Mouse (Mus musculus): ENCODE results near the gene Osbpl8. TPM values are rescaled to one million over a fixed set of nuclear protein-coding genes. Genes with fewer than 3 reads are reported as not detected.

The Osbpl8 gene
- polyA plus RNA-seq, 1 experiment from 2014 or later, result 16.1 TPM

DNA sequence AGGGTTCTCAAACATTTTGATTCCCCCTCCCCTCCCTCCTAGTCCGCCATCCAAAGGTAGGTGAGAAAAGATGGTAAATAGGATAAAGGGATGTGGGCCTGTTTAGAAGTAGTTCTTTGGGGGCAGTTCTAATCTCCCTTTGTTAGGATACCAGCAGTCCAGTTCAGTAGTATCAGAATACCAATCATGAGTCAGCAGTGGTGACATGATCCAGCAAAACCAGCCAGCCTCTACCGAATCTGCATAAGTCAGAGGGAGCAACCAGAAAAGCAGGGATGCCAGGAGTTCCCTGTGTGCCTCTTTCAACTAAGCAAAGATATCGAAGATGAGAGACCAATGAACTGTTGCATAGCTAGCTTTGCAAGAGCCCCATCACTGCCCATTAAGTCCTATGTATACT, 91.6 kb downstream of the Osbpl8 start:
- Histone ChIP-seq H3K9ac (no peak overlapping the region), H3K27ac (replicated peaks) (no peak overlapping the region), H3K4me3 (no peak overlapping the region), H3K9me3 (no peaks in the 10 kb centered on the region), H3K4me2 (no peak overlapping the region), H3K36me3 (no peaks in the 10 kb centered on the region), H3K4me1 (replicated peaks) (peaks cover 3% of the 10 kb centered on the region; the same call in 1 of the 2 replicates), H3K27me3 (no peaks in the 10 kb centered on the region)
- no peak for ATAC-seq (ENCODE audit: low FRiP score, low read depth)
- 97% methylated on average over 3 of the region's 3 CpGs for WGBS

DNA sequence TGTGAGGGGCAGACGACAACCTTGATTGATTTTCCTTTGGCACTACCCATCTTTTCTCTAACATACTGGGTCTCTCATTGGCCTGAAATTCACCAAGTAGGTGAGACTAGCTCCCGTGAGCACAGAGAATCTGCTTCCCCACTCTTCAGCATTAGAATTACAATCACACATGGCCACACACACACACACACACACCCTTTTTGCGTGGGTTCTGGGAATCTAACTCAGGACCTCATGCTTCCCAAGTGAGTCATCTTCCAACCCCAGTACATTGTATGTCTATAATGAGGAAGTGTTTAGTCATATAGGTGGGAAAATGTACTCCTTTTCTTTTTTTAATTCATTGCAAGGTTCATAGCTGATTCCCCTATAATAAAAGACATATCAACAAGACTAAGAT, 92.8 kb downstream of the Osbpl8 start:
- H3K4me3 ChIP-seq, result no peak overlapping the region
- 91% methylated on average over 3 of the region's 3 CpGs for WGBS

DNA sequence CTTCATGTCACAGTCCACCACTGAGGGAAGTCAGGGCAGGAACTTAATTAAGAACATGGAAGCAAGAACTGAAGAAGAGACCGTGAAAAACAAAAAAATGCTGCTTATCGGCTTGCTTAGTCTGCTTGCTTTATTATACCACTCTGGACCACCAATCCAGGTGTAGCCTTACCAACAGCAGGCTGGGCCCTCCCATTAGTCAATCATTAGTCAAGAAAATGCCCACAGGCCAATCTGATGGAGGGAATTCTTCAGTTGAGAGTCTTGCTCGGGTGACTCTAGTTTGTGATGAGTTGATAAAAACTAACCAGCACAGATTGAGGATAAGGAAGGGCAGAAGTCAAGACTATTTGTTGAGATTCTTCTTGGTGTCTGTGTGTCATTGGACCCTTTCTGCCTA, 93.7 kb downstream of the Osbpl8 start:
- no peaks in the 10 kb centered on the region for H3K36me3 ChIP-seq
- ATAC-seq (ENCODE audit: low FRiP score, low read depth), result no peak
- WGBS, result 97% methylated on average over 3 of the region's 3 CpGs
- no peaks in the 10 kb centered on the region for H3K9me3 ChIP-seq
- no peaks in the 10 kb centered on the region for H3K4me1 ChIP-seq (replicated peaks)
- H3K27me3 ChIP-seq, result no peaks in the 10 kb centered on the region
- H3K4me2 ChIP-seq, result no peak overlapping the region
- H3K4me3 ChIP-seq, result no peak overlapping the region
- H3K9ac ChIP-seq, result no peak overlapping the region
- no peak overlapping the region for H3K27ac ChIP-seq (replicated peaks)

More for the DNA sequence above, 92.8 kb downstream of the Osbpl8 start:
- H3K9me3 ChIP-seq, result no peaks in the 10 kb centered on the region
- no peaks in the 10 kb centered on the region for H3K4me1 ChIP-seq (replicated peaks)
- no peaks in the 10 kb centered on the region for H3K27me3 ChIP-seq
- no peak for ATAC-seq (ENCODE audit: low FRiP score, low read depth)
- H3K27ac ChIP-seq (replicated peaks), result no peak overlapping the region
- H3K4me2 ChIP-seq, result no peak overlapping the region
- H3K9ac ChIP-seq, result no peak overlapping the region
- no peaks in the 10 kb centered on the region for H3K36me3 ChIP-seq

DNA sequence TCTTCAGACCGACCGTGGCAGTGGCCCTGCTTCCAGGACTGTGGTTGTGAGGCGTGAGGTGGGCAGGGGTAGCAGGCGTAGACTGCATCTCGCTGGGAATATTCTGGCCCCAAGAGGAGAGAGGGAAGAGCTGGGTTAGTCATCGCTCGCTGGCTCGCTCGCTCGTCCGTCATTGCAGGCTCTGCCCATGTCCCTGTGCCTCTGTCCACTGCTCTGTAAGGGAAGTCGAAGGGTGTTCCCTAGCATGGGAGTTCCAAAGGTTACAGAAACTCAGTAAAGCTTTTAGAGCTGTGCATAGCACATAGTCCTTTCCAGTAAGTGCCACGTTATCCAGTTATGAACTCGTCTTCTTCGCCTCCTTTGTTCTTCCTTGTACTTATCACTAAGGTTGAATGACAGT, 107.1 kb downstream of the Osbpl8 start:
- no peak overlapping the region for H3K9ac ChIP-seq
- no peaks in the 10 kb centered on the region for H3K27me3 ChIP-seq
- H3K27ac ChIP-seq (replicated peaks), result no peak overlapping the region
- H3K9me3 ChIP-seq, result no peaks in the 10 kb centered on the region
- no peak overlapping the region for H3K4me2 ChIP-seq
- H3K36me3 ChIP-seq, result peaks cover 58% of the 10 kb centered on the region
- no peak for ATAC-seq (ENCODE audit: low FRiP score, low read depth)
- no peak overlapping the region for H3K4me3 ChIP-seq
- WGBS, result 85% methylated on average over 15 of the region's 15 CpGs
- H3K4me1 ChIP-seq (replicated peaks), result no peaks in the 10 kb centered on the region

DNA sequence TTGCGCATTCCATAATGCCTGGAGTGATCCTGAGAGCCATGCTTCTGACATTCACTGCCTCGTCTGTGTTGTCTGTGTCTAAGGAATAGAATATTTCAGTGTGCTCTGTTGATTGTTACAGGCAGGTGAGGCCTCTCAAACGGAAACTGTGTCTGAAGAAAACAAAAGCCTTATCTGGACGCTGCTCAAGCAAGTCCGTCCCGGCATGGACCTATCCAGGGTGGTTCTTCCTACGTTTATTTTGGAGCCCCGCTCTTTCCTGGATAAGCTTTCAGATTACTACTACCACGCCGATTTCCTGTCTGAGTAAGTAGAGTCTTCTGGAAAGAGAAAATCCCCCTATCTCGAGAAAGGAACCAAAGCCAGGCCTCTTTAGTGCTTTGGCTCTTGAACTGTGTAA, 108.4 kb downstream of the Osbpl8 start:
- Histone ChIP-seq H3K9me3 (no peaks in the 10 kb centered on the region), H3K4me2 (no peak overlapping the region), H3K27ac (replicated peaks) (no peak overlapping the region), H3K9ac (no peak overlapping the region), H3K4me3 (no peak overlapping the region), H3K4me1 (replicated peaks) (no peaks in the 10 kb centered on the region), H3K36me3 (peaks cover 61% of the 10 kb centered on the region), H3K27me3 (no peaks in the 10 kb centered on the region)
- 80% methylated on average over 11 of the region's 11 CpGs for WGBS
- no peak for ATAC-seq (ENCODE audit: low FRiP score, low read depth)

DNA sequence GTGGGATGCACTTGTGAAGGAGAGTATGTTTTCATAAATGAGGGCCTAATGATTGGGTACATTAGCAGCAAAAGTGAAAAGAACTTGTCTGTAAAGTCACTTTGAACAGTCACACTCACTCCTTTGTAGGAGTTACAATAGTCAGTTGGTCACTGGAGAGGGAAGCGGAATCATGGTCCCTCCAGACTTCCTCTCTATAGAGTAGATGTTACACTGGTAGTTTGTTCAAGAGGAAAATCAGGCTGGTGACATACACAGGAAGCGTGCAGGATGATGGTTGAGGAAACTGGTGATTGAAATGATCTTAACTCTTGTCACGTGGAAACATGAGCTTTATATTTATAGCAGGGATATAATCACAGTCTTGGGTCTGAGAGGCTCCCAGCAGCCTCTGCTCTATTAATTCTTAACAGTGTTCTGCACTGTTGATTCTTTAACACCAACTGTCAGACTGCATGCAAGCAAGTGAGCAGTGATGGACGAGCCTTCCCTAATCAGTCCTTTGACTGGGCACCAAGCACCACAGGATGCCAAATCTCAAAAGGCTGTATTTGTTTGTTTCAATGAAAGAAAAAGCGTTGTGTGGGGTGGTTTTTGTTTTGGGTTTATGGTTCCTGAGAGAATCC, 109.0 kb downstream of the Osbpl8 start:
- Histone ChIP-seq H3K4me1 (replicated peaks) (no peaks in the 10 kb centered on the region), H3K9ac (no peak overlapping the region), H3K36me3 (peaks cover 58% of the 10 kb centered on the region), H3K4me2 (no peak overlapping the region), H3K27me3 (no peaks in the 10 kb centered on the region), H3K27ac (replicated peaks) (no peak overlapping the region), H3K9me3 (no peaks in the 10 kb centered on the region), H3K4me3 (no peak overlapping the region)
- peak; percentile 75 for ATAC-seq (ENCODE audit: low FRiP score, low read depth)
- WGBS, result 23% methylated on average over 5 of the region's 5 CpGs

DNA sequence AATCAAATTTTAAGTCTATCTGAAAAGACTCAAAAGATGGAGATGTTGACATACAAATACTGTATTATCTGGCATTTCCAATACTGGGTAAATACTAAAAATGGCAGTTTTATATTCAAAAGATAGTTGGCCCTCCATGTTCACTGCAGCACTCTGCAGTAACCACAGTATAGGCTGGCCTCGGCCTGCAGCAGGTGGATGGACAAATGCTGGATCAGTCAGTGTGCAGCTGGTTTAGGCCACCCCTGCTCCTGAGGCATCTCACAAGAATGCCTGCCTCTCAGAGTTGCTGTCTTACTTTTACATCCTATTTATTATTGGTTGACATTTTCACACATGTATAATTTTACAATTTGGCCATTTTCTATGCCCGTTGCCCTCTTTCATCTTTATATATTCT, 111.3 kb downstream of the Osbpl8 start:
- no peak for ATAC-seq (ENCODE audit: low FRiP score, low read depth)
- H3K4me1 ChIP-seq (replicated peaks), result no peaks in the 10 kb centered on the region
- no peak overlapping the region for H3K27ac ChIP-seq (replicated peaks)
- H3K4me2 ChIP-seq, result no peak overlapping the region
- H3K9ac ChIP-seq, result no peak overlapping the region
- no peak overlapping the region for H3K4me3 ChIP-seq
- WGBS, result 88% methylated on average over 2 of the region's 2 CpGs
- H3K27me3 ChIP-seq, result no peaks in the 10 kb centered on the region
- H3K9me3 ChIP-seq, result no peaks in the 10 kb centered on the region
- H3K36me3 ChIP-seq, result peaks cover 58% of the 10 kb centered on the region

DNA sequence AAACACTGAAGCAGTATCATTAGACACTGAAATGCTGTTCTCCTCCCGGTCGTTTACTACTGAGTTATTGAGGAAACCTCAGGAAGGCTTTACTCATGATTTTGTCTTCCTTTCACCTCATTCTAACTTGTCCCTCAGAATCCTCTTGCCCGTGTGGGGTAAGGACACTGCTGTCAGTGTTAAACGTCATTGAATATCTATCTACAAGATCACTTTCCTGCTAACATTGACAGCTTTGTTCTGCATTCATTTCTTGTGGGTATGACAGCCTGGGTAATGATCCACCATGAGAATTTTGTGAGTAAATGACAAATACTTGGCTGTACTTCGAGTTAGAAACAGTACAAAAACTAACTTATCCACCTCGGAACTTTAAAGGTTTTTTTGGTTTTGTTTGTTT, 133.1 kb downstream of the Osbpl8 start:
- Histone ChIP-seq H3K9ac (peak overlapping the region; percentile 66; the same call in 1 of the 2 replicates), H3K4me3 (peak overlapping the region; percentile 60), H3K27ac (replicated peaks) (peak overlapping the region; percentile 91), H3K9me3 (no peaks in the 10 kb centered on the region), H3K27me3 (no peaks in the 10 kb centered on the region), H3K4me2 (peak overlapping the region; percentile 64), H3K4me1 (replicated peaks) (peaks cover 15% of the 10 kb centered on the region), H3K36me3 (peaks cover 4% of the 10 kb centered on the region)
- 51% methylated on average over 6 of the region's 6 CpGs for WGBS
- ATAC-seq (ENCODE audit: low FRiP score, low read depth), result no peak

DNA sequence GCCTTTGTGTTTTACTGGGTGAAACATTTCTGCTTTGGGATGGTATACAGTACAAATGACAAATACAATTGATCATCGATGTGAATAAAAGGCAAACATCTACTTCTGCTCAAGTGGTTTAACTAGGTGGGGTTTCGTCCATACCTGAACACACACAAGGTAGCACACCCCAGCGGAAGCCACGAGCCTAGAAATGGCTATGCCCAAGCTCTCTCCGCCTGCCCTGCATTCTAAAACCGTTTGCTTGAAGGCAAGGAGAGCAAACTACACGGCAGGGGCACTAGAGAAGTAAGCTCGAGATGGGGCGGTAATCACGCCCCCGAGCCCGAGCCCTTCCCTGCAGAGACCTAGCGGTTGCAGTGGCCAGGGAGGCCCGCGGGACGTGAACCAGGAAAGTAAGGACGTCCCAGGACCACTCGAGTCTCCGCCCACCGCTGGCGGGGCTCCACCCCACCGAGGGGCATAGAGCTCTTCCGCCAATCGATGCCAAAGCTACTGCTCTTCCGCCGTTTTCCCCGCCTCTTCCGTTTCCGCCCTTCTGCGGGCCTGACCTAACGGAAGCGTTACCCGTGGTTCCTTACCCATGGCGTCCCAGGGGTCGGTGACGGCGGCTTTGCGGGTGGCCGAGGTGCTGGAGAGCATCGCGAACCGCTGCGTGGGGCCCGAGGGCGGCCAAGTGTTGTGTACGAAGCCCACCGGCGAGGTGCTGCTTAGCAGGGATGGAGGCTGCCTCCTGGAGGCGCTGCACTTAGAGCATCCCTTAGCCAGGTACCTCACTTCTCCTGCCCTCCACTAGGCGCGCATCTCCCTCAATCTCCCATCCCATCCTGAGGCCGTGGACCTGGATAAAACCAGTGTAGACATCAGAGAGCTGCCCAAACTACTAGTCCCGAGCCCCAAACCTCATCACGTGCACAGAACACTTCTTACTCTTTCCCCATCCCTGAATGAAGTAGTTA, 133.9 kb downstream of the Osbpl8 start, which contains the start of gene Bbs10:
Gene Bbs10 (plus strand): TSS at position 540 of the 959 bp plus-strand sequence.
- Histone ChIP-seq H3K27ac (replicated peaks) (peak within 1 kb of the TSS; percentile 91), H3K4me3 (peak within 1 kb of the TSS; percentile 60), H3K4me1 (replicated peaks) (peaks cover 15% of the 10 kb centered on the region), H3K9me3 (no peaks in the 10 kb centered on the region), H3K4me2 (peak within 1 kb of the TSS; percentile 64), H3K9ac (peak within 1 kb of the TSS; percentile 66), H3K36me3 (peaks cover under 1% of the 10 kb centered on the region; the same call in 1 of the 2 replicates), H3K27me3 (no peaks in the 10 kb centered on the region)
- 2% methylated on average over 54 of the region's 54 CpGs for WGBS
- ATAC-seq (ENCODE audit: low FRiP score, low read depth), result peak; percentile 99

DNA sequence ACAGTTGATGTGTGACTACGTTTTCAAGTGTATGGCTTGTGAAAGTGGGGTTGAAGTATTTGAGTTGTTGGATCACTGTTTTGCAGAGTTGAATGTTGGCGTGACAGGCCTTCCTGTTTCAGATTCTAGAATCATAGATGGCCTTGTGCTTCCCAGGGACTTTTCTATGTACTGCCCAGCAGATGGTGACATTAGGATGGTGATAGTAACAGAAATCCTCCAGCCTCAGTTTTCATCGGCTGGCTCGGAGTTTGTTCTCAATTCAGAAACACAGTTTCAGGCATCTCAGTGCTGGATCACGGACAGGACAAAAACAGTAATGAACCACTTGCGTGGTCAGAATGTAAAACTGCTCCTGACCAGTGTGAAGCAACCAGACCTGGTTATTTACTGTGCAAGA, 135.0 kb downstream of the Osbpl8 start:
- no peaks in the 10 kb centered on the region for H3K36me3 ChIP-seq
- WGBS, result 85% methylated on average over 6 of the region's 6 CpGs
- H3K4me1 ChIP-seq (replicated peaks), result peaks cover 15% of the 10 kb centered on the region
- H3K9me3 ChIP-seq, result no peaks in the 10 kb centered on the region
- no peak overlapping the region for H3K9ac ChIP-seq
- H3K4me3 ChIP-seq, result no peak overlapping the region
- H3K4me2 ChIP-seq, result no peak overlapping the region; the same call in 1 of the 2 replicates
- no peak overlapping the region for H3K27ac ChIP-seq (replicated peaks)
- no peaks in the 10 kb centered on the region for H3K27me3 ChIP-seq
- ATAC-seq (ENCODE audit: low FRiP score, low read depth), result no peak

DNA sequence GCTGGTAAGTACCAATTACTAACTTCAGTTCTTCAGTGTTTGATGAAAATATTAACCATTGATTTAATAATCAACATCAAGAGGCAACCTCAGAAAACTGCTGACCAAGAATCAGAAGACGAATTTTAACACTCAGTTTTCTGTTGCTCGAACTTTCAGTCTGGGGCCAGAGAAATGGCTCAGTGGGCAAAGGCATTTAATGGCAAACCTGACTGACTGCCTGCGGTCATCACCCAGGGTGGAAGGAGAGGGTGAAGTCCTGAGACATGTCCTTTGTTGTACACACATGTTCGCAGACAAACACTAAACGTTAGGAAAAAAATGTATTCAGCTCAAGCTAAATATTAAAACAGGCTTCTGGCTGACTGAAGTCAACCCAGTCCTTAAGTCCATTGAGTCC, 136.5 kb downstream of the Osbpl8 start:
- Histone ChIP-seq H3K4me3 (no peak overlapping the region), H3K9me3 (no peaks in the 10 kb centered on the region), H3K27me3 (no peaks in the 10 kb centered on the region), H3K27ac (replicated peaks) (no peak overlapping the region), H3K36me3 (no peaks in the 10 kb centered on the region), H3K4me1 (replicated peaks) (peaks cover 15% of the 10 kb centered on the region), H3K4me2 (no peak overlapping the region), H3K9ac (no peak overlapping the region)
- WGBS, result 98% methylated on average over 5 of the region's 5 CpGs
- ATAC-seq (ENCODE audit: low FRiP score, low read depth), result no peak

DNA sequence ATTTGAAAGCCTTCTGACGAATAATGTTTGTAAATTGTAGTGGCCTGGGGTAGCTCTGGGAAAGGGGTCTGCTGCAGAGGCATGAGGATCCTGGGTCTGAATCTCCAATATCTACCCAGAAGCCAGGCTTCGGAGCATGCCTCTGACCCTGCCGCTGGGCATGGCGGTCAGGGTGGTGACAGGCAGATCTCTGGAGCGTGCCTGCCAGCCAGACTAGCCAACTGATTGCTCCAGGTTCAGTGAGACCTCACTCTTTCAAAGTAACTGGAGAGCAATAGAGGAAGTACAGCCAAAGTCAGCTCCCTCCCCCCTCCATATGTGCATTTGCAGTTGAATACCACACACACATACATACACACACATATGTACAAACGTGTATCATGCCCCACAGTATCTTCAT, 137.9 kb downstream of the Osbpl8 start:
- Histone ChIP-seq H3K4me3 (no peak overlapping the region), H3K4me2 (no peak overlapping the region), H3K9ac (no peak overlapping the region), H3K9me3 (no peaks in the 10 kb centered on the region), H3K27me3 (no peaks in the 10 kb centered on the region), H3K36me3 (no peaks in the 10 kb centered on the region), H3K27ac (replicated peaks) (no peak overlapping the region), H3K4me1 (replicated peaks) (peaks cover 14% of the 10 kb centered on the region)
- no peak for ATAC-seq (ENCODE audit: low FRiP score, low read depth)
- 95% methylated on average over 6 of the region's 6 CpGs for WGBS
